Mouse (Mus musculus): ENCODE data around the gene Ccdc65.

Ccdc65 gene

GRCm38 (mm10) chr15:98707766-98708372 is at the start of gene Ccdc65:
Ccdc65 (plus strand) TSS chr15:98708207.
- DNase-seq, result peak; percentile 93

- no peak for DNase-seq
Measured at GRCm38 (mm10) chr15:98662198-98662566, 45.8 kb upstream of the Ccdc65 start.

GRCm38 (mm10) chr15:98662567-98663545 is 45.2 kb upstream of the Ccdc65 start, which contains the start of gene Ddx23:
Ddx23 (minus strand) TSS chr15:98662894.
- DNase-seq, result peak; percentile 96

- DNase-seq, result no peak
Measured at GRCm38 (mm10) chr15:98664042-98664907, 43.7 kb upstream of the Ccdc65 start.

- DNase-seq, result no peak
Measured at GRCm38 (mm10) chr15:98672592-98672991, 35.4 kb upstream of the Ccdc65 start.

GRCm38 (mm10) chr15:98673732-98674131 is 34.3 kb upstream of the Ccdc65 start:
- no peak for DNase-seq

GRCm38 (mm10) chr15:98674284-98674993 is 33.6 kb upstream of the Ccdc65 start:
- no peak for DNase-seq

GRCm38 (mm10) chr15:98674994-98675545 is 32.9 kb upstream of the Ccdc65 start:
- no peak for DNase-seq

- no peak for DNase-seq
Measured at GRCm38 (mm10) chr15:98675634-98676250, 32.3 kb upstream of the Ccdc65 start.

- DNase-seq, result no peak
Measured at GRCm38 (mm10) chr15:98676471-98676870, 31.5 kb upstream of the Ccdc65 start.

- DNase-seq, result peak; percentile 91
Measured at GRCm38 (mm10) chr15:98676940-98677728, 30.9 kb upstream of the Ccdc65 start, which contains the start of gene Rnd1. Rnd1 (minus strand) TSS chr15:98677461.

- no peak for DNase-seq
Measured at GRCm38 (mm10) chr15:98677977-98678376, 30.0 kb upstream of the Ccdc65 start.

GRCm38 (mm10) chr15:98680660-98681059 is 27.3 kb upstream of the Ccdc65 start:
- DNase-seq, result no peak

GRCm38 (mm10) chr15:98681633-98682032 is 26.4 kb upstream of the Ccdc65 start:
- DNase-seq, result no peak

- no peak for DNase-seq
Measured at GRCm38 (mm10) chr15:98683177-98683576, 24.8 kb upstream of the Ccdc65 start.

GRCm38 (mm10) chr15:98683746-98684145 is 24.3 kb upstream of the Ccdc65 start:
- no peak for DNase-seq

- DNase-seq, result no peak
Measured at GRCm38 (mm10) chr15:98685926-98686325, 22.1 kb upstream of the Ccdc65 start.

GRCm38 (mm10) chr15:98689682-98690081 is 18.3 kb upstream of the Ccdc65 start:
- DNase-seq, result no peak

GRCm38 (mm10) chr15:98691486-98692147 is 16.4 kb upstream of the Ccdc65 start:
- peak; percentile 35 for DNase-seq

- DNase-seq, result peak; percentile 72
Measured at GRCm38 (mm10) chr15:98692171-98692715, 15.8 kb upstream of the Ccdc65 start.

All from kidney, adult 11 months (tissue).